Mouse (Mus musculus) thymus, adult 2 months (tissue): Measurements from ENCODE around the gene Zfp444.

Experiments used
- CTCF ChIP-seq: fragments of 200-500 bp; IDR thresholded peaks from 2 replicates; pipeline ENCODE4 v1.5.1; 2012; ENCODE audit warnings: mild to moderate bottlenecking, control low read depth, low read length, moderate library complexity, borderline replicate concordance; ENCODE audit not compliant: control insufficient read depth, poor library complexity, insufficient read depth; ENCODE audit errors: extremely low read depth
- POLR2A ChIP-seq: fragments of 200-500 bp; IDR thresholded peaks from 2 replicates; pipeline ENCODE4 v1.6.1; 2012; ENCODE audit warnings: mild to moderate bottlenecking, low read length, control low read depth, moderate library complexity; ENCODE audit not compliant: control insufficient read depth, poor library complexity, insufficient read depth; ENCODE audit errors: extremely low read depth

- TF ChIP-seq CTCF (no peak), POLR2A (no peak)
Measured at GRCm38 (mm10) chr7:6151266-6151665, 20.8 kb upstream of the Zfp444 start.
